Mouse (Mus musculus) E14TG2a.4 (cell line): ENCODE results near the gene Esyt2.
"Not testable (repeated sequence)": the region's sequence is repeated elsewhere in the genome, so short reads cannot be mapped to it uniquely, and the experiment has no call there.

Experiments used
- H3K27me3 ChIP-seq: 2 replicates; pipeline ENCODE4 v1.6.1; 2014; ENCODE audit warnings: low read length, control low read depth; ENCODE audit not compliant: insufficient read depth
- H3K36me3 ChIP-seq: 2 replicates; pipeline ENCODE4 v1.6.1; 2014; ENCODE audit warnings: low read length, control low read depth; ENCODE audit not compliant: insufficient read depth
- H3K4me1 ChIP-seq: replicated peaks from 2 replicates; pipeline ENCODE4 v1.6.1; 2014; ENCODE audit warnings: low read depth, low read length, control low read depth
- H3K4me3 ChIP-seq: replicated peaks from 2 replicates; pipeline ENCODE4 v1.5.1; 2014; ENCODE audit warnings: mild to moderate bottlenecking, low read length
- H3K9me3 ChIP-seq: 2 replicates; pipeline ENCODE4 v1.6.1; 2014; ENCODE audit warnings: low read length, control low read depth
- CTCF ChIP-seq: conservative IDR thresholded peaks from 2 replicates; pipeline ENCODE4 v1.5.1; 2014; ENCODE audit warnings: low read length
- NANOG ChIP-seq: IDR thresholded peaks from 2 replicates; pipeline ENCODE4 v1.6.1; 2014; ENCODE audit warnings: borderline replicate concordance, low read length, mixed read lengths
- POU5F1 ChIP-seq: IDR thresholded peaks from 2 replicates; pipeline ENCODE4 v1.6.1; 2014; ENCODE audit warnings: low read length, borderline replicate concordance

The Esyt2 gene

GRCm38 (mm10) chr12:116273733-116274132 is 7.3 kb upstream of the Esyt2 start:
- TF ChIP-seq NANOG: no peak
- TF ChIP-seq POU5F1: no peak
- TF ChIP-seq CTCF: no peak
- Histone ChIP-seq H3K4me1 (no peaks in the 10 kb centered on the region), H3K9me3 (no peaks in the 10 kb centered on the region), H3K27me3 (no peaks in the 10 kb centered on the region), H3K4me3 (no peak overlapping the region), H3K36me3 (no peaks in the 10 kb centered on the region)

- H3K4me3 ChIP-seq, H3K4me1 ChIP-seq, H3K36me3 ChIP-seq, H3K27me3 ChIP-seq, H3K9me3 ChIP-seq: not testable (repeated sequence)
These were observed 5.9 kb upstream of the Esyt2 start, which contains the start of gene Gm11027 for GRCm38 (mm10) chr12:116275086-116275485. Gm11027 (plus strand) TSS chr12:116275386.

GRCm38 (mm10) chr12:116275631-116276030 is 5.4 kb upstream of the Esyt2 start:
- H3K9me3 ChIP-seq: no peaks in the 10 kb centered on the region
- H3K4me3 ChIP-seq: no peak overlapping the region
- H3K27me3 ChIP-seq: no peaks in the 10 kb centered on the region
- TF ChIP-seq POU5F1 (no peak), NANOG (no peak), CTCF (no peak)
- no peaks in the 10 kb centered on the region for H3K36me3 ChIP-seq
- H3K4me1 ChIP-seq: peaks cover 10% of the 10 kb centered on the region; the same call in 1 of the 2 replicates

- Histone ChIP-seq H3K9me3 (no peaks in the 10 kb centered on the region), H3K4me1 (peaks cover 13% of the 10 kb centered on the region), H3K27me3 (no peaks in the 10 kb centered on the region), H3K4me3 (no peak overlapping the region), H3K36me3 (no peaks in the 10 kb centered on the region)
- no peak for TF ChIP-seq POU5F1
- no peak for TF ChIP-seq CTCF
- TF ChIP-seq NANOG: no peak
These were observed 4.0 kb upstream of the Esyt2 start for GRCm38 (mm10) chr12:116276961-116277360.

DNA sequence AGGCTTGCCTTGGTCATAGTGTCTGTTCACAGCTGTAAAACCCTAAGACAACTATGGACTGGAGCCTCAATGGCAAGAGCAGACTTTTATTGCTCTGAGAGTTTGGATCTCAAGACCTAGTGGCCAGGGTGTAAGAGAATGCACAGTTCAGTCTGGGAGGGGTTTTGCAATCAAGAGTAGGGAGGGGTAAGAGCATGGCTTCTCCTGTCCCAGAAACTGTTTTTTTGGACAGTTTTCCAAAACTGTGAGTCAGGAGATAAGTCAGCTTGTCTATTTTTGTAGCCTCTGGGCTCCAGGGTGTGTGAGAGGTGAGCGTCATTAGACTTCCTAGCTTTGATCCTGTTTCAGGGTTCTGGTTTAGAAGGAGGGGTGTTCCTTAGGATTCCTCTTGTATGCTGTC is 2.5 kb upstream of the Esyt2 start:
- Histone ChIP-seq H3K36me3 (no peaks in the 10 kb centered on the region), H3K4me1 (peaks cover 21% of the 10 kb centered on the region), H3K9me3 (no peaks in the 10 kb centered on the region), H3K4me3 (no peak overlapping the region), H3K27me3 (no peaks in the 10 kb centered on the region)
- TF ChIP-seq NANOG (no peak), POU5F1 (no peak), CTCF (no peak)

- no peak overlapping the region for H3K4me3 ChIP-seq
- no peaks in the 10 kb centered on the region for H3K9me3 ChIP-seq
- no peaks in the 10 kb centered on the region for H3K27me3 ChIP-seq
- peaks cover 21% of the 10 kb centered on the region for H3K4me1 ChIP-seq
- TF ChIP-seq CTCF: no peak
- no peak for TF ChIP-seq POU5F1
- TF ChIP-seq NANOG: no peak
- no peaks in the 10 kb centered on the region for H3K36me3 ChIP-seq
These were observed 1.8 kb upstream of the Esyt2 start for GRCm38 (mm10) chr12:116279181-116279580.

GRCm38 (mm10) chr12:116280149-116280652 is 795 bp upstream of the Esyt2 start:
- TF ChIP-seq NANOG (no peak), CTCF (no peak), POU5F1 (no peak)
- Histone ChIP-seq H3K9me3 (no peaks in the 10 kb centered on the region), H3K4me1 (peaks cover 21% of the 10 kb centered on the region), H3K4me3 (peak overlapping the region; percentile 98), H3K36me3 (no peaks in the 10 kb centered on the region), H3K27me3 (no peaks in the 10 kb centered on the region)

GRCm38 (mm10) chr12:116281427-116282281 is 658 bp downstream of the Esyt2 start:
- Histone ChIP-seq H3K36me3 (no peaks in the 10 kb centered on the region), H3K4me3 (peak overlapping the region; percentile 98), H3K4me1 (peaks cover 24% of the 10 kb centered on the region), H3K27me3 (no peaks in the 10 kb centered on the region), H3K9me3 (no peaks in the 10 kb centered on the region)
- TF ChIP-seq NANOG: no peak
- TF ChIP-seq POU5F1: no peak
- no peak for TF ChIP-seq CTCF
